Mouse (Mus musculus): ENCODE data around the gene Sh3bgrl3.

Gene Sh3bgrl3

GRCm38 (mm10) chr4:134113356-134113994 is 15.1 kb downstream of the Sh3bgrl3 start:
- peak; percentile 44 for DNase-seq (ENCODE audit: extremely low read depth, insufficient read length, low spot score)

GRCm38 (mm10) chr4:134112403-134112802 is 16.2 kb downstream of the Sh3bgrl3 start:
- no peak for DNase-seq (ENCODE audit: extremely low read depth, insufficient read length, low spot score)

GRCm38 (mm10) chr4:134110653-134111052 is 17.9 kb downstream of the Sh3bgrl3 start:
- no peak for DNase-seq (ENCODE audit: extremely low read depth, insufficient read length, low spot score)

- DNase-seq (ENCODE audit: extremely low read depth, insufficient read length, low spot score) = no peak
Measured at GRCm38 (mm10) chr4:134108196-134108595, 20.4 kb downstream of the Sh3bgrl3 start.

GRCm38 (mm10) chr4:134107730-134108129 is 20.9 kb downstream of the Sh3bgrl3 start:
- no peak for DNase-seq (ENCODE audit: extremely low read depth, insufficient read length, low spot score)

- DNase-seq (ENCODE audit: extremely low read depth, insufficient read length, low spot score) = no peak
Measured at GRCm38 (mm10) chr4:134106105-134106504, 22.5 kb downstream of the Sh3bgrl3 start.

- DNase-seq (ENCODE audit: extremely low read depth, insufficient read length, low spot score) = no peak
Measured at GRCm38 (mm10) chr4:134102742-134103119, 25.9 kb downstream of the Sh3bgrl3 start.

- DNase-seq (ENCODE audit: extremely low read depth, insufficient read length, low spot score) = peak; percentile 81
Measured at GRCm38 (mm10) chr4:134101979-134102741, 26.4 kb downstream of the Sh3bgrl3 start, which contains the start of gene Ubxn11. Gene Ubxn11 (plus strand): TSS chr4:134102570.

GRCm38 (mm10) chr4:134100245-134100644 is 28.3 kb downstream of the Sh3bgrl3 start:
- no peak for DNase-seq (ENCODE audit: extremely low read depth, insufficient read length, low spot score)

GRCm38 (mm10) chr4:134098628-134099027 is 30.0 kb downstream of the Sh3bgrl3 start:
- DNase-seq (ENCODE audit: extremely low read depth, insufficient read length, low spot score) = no peak

- no peak for DNase-seq (ENCODE audit: extremely low read depth, insufficient read length, low spot score)
Measured at GRCm38 (mm10) chr4:134097015-134097608, 31.5 kb downstream of the Sh3bgrl3 start.

- DNase-seq (ENCODE audit: extremely low read depth, insufficient read length, low spot score) = no peak
Measured at GRCm38 (mm10) chr4:134096120-134096519, 32.5 kb downstream of the Sh3bgrl3 start.

- no peak for DNase-seq (ENCODE audit: extremely low read depth, insufficient read length, low spot score)
Measured at GRCm38 (mm10) chr4:134094923-134095547, 33.6 kb downstream of the Sh3bgrl3 start, which contains the start of gene Cd52. Gene Cd52 (minus strand): TSS chr4:134095082.

GRCm38 (mm10) chr4:134094004-134094564 is 34.5 kb downstream of the Sh3bgrl3 start:
- DNase-seq (ENCODE audit: extremely low read depth, insufficient read length, low spot score) = no peak

- peak; percentile 34 for DNase-seq (ENCODE audit: extremely low read depth, insufficient read length, low spot score)
Measured at GRCm38 (mm10) chr4:134092382-134093288, 36.0 kb downstream of the Sh3bgrl3 start.

- DNase-seq (ENCODE audit: extremely low read depth, insufficient read length, low spot score) = no peak
Measured at GRCm38 (mm10) chr4:134091225-134091529, 37.4 kb downstream of the Sh3bgrl3 start.

GRCm38 (mm10) chr4:134090521-134091224 is 37.9 kb downstream of the Sh3bgrl3 start:
- no peak for DNase-seq (ENCODE audit: extremely low read depth, insufficient read length, low spot score)

- no peak for DNase-seq (ENCODE audit: extremely low read depth, insufficient read length, low spot score)
Measured at GRCm38 (mm10) chr4:134089029-134089428, 39.6 kb downstream of the Sh3bgrl3 start.

- peak; percentile 32 for DNase-seq (ENCODE audit: extremely low read depth, insufficient read length, low spot score)
Measured at GRCm38 (mm10) chr4:134087412-134087811, 41.2 kb downstream of the Sh3bgrl3 start.
